Mouse (Mus musculus): ENCODE data around the gene Lrrc71.

Gene Lrrc71

DNA sequence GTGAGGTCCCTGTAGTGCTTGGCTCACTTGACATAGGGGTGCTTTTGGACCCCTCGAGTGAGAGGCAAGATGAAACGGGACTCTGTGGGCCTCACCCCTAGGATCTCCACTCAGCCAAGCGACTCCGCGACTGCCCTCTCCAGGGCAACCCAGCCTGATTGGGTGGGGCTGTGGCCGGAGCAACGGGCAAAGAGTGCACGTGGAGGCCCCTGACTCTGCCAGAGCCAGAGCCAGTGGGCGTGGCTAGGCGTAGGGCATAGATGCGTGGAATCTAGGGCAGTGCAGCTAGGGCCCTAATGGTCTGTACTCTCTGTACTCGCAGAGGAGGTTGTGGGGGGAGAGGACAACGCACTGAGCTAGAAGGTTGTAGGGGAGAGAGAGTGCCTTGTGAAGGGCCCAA, at the start of gene Lrrc71:
Gene Lrrc71 (minus strand): TSS at position 195 of the 400 bp plus-strand sequence.
- no peak for DNase-seq (ENCODE audit: low spot score in 2 of 2)

DNA sequence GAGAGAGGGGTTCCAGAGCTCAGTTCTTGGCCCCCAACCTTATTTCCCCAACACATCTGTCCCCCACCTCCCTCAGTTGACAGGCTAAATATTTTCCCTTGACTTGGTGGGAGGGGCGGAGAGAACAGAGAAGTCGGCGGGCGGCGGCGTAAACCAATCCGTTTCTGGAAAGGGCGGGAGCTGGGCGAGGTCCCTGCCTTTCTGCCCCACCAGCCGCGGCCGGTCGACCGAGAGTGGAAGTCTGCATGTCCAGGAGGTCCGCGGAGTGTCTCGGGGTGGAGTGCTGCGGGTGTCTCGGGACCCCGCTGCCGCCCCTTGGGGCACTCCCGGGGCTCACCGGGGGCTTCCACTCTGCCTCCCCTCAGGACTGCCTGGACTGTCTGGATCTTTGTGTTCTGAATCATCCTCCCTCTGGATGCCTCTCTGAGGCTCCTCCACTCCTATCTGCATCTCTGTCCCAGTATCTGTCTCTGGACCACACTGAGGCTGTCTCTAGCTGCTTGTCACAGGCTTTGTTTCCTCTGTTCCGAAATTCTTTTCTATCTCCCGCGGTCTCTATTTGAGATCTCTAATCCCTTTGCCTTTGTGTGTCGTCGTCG, 48.4 kb upstream of the Lrrc71 start, which contains the start of gene Insrr:
Gene Insrr (plus strand): TSS at position 216 of the 599 bp plus-strand sequence.
- no peak for DNase-seq (ENCODE audit: low spot score in 2 of 2)

DNA sequence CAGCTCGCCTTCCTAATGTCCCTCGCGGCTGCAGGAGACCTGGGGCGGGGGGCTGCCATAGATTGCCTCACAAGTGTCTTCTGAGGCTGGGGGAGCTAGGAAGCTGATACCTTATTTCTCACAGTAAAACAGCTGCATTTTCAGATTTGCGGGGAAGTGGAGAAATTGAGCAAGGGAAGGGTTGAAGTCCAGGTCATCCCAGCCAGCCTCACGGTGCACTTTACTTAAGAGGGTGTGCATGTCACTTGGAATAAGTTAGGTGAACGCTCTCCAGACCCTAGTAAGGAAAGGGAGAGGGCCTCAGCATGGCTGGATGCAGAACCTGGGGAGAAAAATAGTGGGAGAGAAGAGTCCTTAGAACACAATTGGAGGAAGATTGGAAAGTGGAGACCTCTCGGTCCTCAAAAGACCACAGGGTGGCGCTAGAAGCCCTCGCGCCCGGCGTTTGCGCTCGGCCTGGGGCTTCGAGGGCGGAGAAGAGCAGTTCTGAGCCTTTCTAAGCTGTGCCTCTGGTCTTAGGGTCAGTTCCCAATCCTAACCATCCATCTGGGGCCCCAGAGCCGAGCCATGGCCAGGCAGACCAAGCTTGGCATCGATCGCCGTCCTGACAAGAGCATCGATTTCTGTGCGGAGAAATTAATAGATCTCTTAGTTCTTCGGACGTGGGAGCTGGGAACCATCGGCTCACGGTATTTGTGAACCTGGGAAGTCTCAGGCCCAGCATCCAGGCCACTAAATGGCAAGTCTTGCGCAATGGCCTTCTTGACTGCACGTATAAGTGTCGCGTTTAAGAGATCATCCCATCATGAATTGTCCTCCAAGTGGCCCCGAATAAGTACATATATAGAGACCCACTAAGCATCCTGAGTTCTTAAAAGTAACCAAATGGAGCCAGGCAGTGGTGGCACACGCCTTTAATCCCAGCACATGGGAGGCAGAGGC, 47.2 kb upstream of the Lrrc71 start:
- DNase-seq (ENCODE audit: low spot score in 2 of 2), result no peak

DNA sequence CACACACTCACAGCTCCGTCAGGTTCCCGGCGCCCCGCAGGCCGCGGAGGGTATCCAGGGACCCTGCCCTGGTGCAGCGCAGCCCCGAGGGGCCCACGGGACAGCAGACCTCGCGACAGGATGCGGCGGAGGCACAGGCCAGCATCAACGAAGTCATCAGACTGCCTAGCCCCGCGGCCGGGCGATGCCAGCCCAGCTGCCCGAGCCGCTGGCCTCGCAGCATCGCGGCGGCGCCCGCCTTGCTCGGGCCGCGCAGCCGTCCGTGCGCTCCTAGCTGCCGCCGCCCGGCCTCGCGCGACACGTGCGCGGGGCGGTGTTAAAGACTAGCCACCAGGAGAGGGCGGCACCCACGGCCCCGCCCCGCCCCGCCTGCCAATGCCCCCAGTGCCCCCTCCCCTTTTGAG, 46.5 kb upstream of the Lrrc71 start, which contains the start of gene Ntrk1:
Gene Ntrk1 (minus strand): TSS at position 241 of the 404 bp plus-strand sequence.
- no peak for DNase-seq (ENCODE audit: low spot score in 2 of 2)

DNA sequence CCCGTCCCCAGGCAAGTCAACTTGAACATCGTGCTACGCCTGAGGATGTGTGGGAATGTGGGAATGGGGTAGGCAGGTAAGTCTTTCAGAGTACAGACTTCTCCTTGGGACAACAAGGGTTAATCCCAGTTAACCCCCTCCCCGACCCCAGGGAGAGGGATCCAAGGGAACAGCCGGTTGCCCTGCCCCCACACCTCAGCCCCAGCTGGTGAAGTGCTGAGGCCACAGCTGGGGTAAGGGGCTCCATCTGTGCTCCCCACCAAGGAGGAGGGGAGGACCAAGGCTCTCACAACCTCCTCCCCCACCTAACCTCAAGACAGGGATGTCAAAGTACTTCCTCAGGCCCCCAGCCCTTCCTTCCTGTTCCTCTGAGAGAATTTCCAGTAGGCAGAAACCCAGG, 41.3 kb upstream of the Lrrc71 start:
- no peak for DNase-seq (ENCODE audit: low spot score in 2 of 2)

DNA sequence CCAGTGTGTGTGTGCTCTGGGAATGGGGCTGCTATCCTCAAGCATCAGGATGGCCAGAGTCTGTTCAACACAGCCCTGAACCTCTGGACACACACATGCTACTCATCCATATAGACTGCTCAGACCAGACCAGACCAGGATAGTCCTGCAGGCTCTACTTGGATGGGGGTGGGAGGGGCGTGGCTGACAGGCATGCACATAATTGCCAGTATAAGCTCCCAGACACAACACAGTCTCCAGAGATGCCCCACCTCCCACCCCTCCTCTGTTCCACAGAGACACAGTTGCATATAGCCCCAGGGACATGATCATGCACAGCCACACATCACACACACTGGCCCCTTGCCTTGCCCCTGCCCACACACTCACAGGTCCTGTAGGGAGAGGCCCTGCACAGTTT, 40.8 kb upstream of the Lrrc71 start:
- DNase-seq (ENCODE audit: low spot score in 2 of 2), result no peak

DNA sequence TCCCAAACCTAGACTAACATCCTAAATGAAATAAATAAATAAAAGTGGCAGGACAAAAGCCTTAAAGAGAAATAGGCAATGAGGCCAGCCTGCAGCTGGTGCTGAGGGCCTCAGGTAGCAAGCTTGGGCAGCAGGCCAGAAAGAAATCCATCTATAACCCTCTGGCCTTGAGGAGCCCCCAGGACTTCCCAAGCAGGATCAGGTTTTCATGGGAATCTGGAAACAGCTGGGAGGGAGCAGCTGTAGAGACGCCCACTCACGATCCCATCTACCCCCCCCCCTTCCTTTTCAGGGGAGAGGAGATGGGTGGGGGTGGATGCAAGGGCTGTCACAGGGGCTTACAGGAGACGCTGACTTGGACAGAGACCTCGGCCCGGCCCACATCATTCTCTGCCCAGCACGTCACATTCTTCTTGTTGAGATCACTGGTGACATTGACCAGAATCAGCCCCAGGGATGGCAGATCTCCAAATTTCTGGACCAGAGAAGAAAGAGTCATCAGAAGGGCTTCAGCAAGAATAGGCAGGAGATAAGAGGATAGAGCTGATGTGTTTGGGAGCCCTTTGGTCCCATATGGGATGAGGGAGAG, 37.3 kb upstream of the Lrrc71 start:
- no peak for DNase-seq (ENCODE audit: low spot score in 2 of 2)

DNA sequence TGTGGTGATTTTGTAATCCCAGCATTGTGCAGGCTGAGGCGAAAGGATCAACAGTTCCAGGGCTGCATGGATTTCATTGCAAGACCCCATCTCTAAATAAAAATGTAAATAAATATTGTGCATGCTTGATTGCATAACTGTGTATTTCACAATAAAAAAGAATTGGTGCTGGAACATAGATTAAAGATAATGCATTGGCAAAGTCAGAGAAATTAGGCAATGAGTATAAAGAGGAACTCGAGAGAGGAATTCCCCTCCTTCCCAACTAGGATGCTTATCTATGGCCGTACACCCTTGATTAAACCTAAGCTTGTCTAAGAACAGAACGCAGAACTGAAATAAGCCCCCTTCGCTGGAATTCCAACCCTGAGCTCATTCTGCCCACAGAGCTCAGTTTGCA, 36.7 kb upstream of the Lrrc71 start:
- no peak for DNase-seq (ENCODE audit: low spot score in 2 of 2)

DNA sequence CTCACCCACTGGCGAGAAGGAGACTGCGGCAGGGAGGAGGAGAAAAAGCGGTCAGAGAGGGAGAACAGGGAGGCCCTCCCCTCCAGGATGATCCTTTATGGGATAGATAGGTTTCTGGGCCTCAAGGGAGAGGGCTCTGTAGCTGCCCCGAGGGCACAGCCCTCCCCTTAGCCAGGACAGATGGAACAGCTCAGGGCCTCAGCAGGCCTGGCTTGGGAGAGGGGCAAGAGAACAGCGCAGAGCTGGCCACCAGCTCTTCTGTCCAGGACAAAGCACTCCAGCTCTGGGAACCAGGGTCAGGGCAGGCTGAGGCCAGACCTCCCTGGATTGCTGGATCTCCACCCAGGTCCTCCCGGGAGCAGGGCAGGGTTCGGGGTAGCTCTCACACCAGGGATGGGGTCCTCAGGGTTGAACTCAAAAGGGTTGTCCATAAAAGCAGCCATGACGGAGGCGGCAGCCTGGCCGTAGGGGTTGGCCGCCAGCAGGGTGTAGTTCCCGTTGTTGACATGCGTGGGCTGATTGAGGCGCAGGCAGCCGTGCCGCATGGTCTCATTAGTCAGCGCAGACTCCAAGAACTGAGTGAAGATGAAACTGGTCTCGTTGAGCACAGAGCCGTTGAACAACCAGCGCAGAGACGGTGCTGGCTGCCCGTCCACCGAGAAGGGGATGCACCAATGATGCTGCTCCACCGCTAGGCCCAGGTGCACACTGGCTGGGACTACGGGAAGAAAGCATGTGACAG, 35.0 kb upstream of the Lrrc71 start:
- DNase-seq (ENCODE audit: low spot score in 2 of 2), result no peak

DNA sequence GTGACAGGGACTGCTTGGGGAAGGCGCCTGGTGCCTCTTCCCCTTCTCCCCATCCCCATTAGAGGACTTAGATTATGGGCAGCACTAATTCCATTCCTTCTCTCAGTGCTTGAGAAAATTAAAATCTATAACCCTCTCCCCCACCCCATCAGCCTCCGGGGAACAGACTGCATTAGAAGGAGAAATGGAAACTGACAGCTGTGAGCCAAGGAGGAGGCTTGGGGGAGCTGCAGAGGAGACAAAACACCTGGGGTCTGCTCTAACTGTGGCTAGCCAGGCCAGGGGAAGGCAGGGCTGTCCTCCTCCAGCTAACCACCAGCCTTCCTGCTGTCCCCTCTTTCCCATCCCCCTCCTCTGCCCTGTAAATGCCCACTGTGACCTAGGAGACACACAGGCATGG, 30.7 kb upstream of the Lrrc71 start:
- no peak for DNase-seq (ENCODE audit: low spot score in 2 of 2)

DNA sequence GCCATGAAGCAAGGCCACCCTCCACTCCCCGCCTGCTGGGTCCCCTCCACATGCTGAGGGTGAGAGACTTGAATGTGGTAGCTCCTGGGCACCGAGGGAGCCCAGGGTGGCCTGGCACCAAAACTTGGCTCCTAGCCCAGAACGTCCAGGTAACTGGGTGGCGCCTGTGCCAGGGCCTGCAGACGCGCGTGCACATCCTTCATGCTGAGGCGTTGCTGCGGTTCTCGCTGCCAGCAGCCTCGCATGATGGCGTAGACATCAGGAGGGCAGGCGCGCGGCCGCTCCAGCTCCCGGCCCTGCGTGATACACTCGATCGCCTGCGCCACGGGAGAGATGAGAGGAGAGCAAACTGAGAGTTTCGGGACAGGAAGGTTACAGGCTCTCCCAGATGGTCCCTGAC, 29.9 kb upstream of the Lrrc71 start:
- DNase-seq (ENCODE audit: low spot score in 2 of 2), result no peak

DNA sequence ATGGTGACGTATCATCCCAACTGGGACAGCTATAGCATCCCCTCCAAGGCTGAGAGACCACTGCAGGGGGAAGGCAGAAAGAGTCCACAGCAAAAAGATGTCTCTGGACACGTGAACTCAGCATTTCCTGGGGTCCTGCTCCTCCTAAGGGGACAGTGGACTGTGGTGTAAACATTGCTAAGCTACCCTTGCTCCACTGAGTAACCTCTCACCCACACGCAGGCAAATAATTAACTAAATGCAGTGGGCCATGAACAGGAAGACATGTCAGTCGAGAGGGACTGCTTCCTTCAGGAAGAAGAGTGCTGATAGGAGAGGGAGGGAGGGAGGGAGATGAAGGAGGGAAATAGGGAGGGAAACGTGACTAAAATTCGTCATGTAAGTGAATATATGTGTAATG, 22.7 kb upstream of the Lrrc71 start:
- no peak for DNase-seq (ENCODE audit: low spot score in 2 of 2)

DNA sequence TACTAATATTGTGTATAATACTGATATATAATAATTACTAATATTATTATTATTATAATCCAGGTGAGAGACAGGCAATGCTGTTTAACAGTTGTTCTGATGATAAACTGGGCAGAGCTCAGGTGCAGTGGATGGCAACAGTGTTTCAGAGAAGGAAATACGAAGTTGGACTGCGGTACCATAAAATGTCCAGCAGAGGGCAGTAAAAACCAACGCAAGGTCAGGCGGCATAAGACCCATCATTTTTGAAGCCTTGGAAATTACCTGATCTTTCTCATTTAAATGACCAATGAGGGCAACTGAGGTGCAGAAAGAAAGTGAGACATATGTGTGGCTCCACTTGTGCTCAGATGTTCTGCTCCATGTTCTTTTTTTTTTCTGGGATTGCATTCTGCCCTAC, 21.9 kb upstream of the Lrrc71 start:
- no peak for DNase-seq (ENCODE audit: low spot score in 2 of 2)

DNA sequence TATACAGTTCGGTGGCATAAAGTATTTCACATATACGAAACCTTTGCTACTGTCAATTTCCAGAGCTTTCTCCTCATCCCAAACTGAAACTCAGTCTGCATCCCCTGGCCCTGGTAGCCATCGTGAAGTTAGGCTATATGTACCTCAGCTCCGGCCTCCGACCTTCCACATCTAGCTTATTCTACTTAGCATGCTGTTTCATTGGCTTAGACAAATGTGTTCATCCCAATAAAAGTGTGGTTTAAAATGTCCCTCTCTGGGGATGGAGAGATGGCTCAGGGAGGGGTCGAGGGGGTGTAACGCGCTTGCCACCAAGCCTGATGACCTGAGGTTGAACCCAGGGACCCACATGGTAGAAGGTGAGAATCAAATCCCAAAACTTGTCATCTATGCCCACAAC, 21.1 kb upstream of the Lrrc71 start:
- no peak for DNase-seq (ENCODE audit: low spot score in 2 of 2)

DNA sequence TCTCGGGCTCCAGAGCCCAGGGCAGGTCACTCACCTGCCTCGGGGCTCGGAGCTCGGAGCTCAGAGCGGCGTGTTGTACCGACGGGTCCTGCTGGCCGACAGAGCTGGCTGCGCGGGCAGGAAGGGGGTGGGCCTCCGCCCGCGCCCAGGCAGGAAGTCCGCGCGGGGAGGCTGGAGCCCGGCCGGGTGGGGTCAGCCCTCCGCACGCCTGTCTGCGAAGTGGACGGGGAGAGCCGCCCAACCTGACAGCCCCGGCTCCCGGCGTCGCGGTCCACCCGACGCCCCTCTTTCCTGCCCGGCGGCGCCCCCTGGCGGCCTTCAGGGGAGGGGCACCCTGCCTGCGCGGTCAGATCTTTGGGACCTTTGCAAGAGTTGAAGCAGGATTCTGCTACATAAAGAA, 20.4 kb upstream of the Lrrc71 start:
- DNase-seq (ENCODE audit: low spot score in 2 of 2), result no peak

DNA sequence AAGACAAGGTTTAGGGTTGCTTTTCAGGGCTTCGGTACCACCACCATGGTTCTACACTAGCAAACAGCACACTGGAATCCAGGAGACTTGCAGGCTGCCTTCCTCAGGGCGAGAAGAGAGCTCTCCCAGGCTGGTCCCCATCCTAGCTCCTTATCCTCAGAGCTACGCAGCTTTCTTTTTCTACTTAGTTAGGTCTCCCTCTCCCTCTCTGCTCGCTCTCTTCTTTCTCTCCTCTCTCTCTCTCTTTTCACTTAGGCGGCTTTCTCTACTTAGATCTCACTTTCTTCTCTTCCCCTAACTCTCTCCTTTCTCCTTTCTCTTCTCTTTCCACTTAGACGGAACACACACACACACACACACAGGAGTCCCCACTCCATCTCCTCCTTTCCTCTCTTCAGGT, 20.0 kb upstream of the Lrrc71 start:
- DNase-seq (ENCODE audit: low spot score in 2 of 2), result no peak

DNA sequence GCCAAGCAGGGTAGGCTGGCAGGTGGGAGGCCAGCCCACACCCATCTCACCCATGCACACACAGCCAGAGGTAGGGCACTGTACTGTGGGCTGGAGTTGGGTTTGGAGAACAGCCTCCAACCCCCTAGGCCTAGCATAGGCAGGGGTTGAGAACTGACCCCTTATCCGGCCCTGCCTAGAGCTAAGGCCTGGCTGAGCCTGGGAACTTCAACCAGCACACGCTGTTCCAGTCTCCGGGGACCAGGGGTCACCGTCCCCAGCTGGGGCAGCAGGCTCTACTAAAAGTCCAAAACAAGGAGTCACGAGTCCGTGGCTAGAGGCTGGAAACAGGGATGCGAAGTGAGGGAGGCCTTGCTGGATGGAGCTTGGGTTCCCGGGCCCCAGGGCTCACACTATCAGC, 19.3 kb upstream of the Lrrc71 start:
- no peak for DNase-seq (ENCODE audit: low spot score in 2 of 2)

DNA sequence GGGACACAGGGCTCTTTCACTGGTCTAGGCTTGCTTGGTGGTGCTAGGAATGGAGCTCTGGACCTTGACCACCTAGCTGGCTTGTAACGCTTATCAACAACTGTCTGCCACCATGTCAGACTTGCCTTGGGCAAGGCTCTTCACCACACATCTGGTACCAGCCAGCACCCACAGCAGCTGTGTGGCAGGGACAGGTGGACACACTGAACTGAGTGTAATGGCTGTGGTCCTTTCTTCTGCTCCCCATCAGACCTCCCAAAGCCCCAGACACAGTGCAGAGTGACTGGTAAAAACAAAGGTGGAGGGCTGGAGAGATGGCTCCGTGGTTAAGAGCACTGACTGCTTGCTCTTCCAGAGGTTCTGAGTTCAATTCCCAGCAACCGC, 17.9 kb upstream of the Lrrc71 start:
- no peak for DNase-seq (ENCODE audit: low spot score in 2 of 2)

DNA sequence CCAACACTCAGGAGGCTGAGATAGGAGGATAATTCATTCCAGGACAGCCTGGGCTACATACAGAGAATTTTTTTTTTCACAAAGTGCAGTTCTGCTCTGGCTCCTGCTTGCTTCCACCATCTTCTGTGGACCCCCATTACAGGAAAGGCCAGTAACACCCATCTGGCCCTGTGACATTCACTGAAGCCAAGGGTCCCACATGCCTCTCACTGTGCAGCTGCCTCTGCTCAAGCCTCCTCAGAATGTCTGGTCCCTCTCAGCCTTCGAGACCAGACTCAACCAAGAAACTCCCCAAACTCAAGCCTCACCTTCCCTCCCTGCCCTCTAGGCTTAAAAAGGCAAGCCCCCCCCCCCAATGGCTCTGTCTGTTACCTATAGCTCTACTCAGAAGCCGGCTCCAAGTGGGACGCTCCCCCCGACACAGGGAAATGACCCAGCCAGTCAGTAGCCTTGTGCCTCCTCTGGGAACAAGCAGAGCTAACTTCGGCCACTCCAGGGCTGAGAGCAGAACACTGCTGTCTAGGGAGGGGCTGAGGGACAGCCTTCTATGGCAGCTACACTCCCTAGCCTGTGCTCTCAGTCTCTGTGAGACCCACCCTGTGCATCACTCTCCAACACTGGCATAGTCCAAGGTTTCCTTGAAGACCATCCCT, 17.3 kb upstream of the Lrrc71 start:
- DNase-seq (ENCODE audit: low spot score in 2 of 2), result no peak

DNA sequence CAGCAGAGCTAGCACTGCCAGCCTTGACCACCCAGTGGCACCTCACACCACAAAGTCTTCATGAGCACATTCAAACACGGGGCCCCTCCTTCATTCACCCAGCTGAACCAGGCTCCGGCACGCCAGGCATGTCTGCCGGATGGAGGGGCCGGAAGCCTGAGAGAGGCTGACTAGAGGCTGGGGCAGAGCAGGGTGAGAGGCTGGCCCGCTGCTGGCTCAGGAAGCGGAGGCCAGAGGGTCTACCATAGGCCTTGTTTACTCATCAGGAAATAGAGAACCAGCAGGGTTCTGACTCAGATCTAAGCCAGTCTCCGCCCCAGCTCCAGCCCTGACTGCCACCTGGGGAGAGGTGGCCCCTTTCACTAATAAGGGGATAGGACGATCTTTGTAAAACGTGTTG, 16.7 kb upstream of the Lrrc71 start:
- DNase-seq (ENCODE audit: low spot score in 2 of 2), result no peak

DNA sequence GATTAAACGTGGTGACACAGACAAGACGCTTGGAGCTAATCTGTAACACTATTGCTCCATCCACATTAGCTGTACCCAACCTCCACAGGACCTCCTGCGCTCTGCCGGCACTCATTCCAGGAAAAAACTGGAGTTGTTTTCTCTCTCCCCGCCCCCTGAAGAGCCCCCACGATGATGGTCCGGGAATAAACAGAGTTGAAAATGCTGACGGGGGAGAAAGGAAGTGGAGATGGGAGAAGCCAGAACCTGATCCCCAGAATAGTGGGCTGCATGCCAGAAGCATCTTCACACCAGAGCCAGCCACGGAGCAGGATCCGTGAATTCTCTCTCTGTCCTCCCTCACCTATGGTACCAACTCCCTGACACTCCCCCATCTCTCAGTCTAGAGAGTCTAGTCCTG, 16.1 kb upstream of the Lrrc71 start:
- DNase-seq (ENCODE audit: low spot score in 2 of 2), result no peak
